Mouse (Mus musculus) testis, adult 2 months (tissue): ENCODE measurements around the gene Syne1. TPM values are rescaled to one million over a fixed set of nuclear protein-coding genes. Genes with fewer than 3 reads are reported as not detected.

Source experiments
- H3K27ac ChIP-seq: fragments of 200-500 bp; 2 replicates; pipeline ENCODE4 v1.5.1; 2012; ENCODE audit warnings: low read depth, low read length; ENCODE audit not compliant: control insufficient read depth, insufficient read depth
- H3K27me3 ChIP-seq: fragments of 200-500 bp; 2 replicates; pipeline ENCODE4 v1.6.1; 2012; ENCODE audit warnings: mild to moderate bottlenecking, low read length, moderate library complexity; ENCODE audit not compliant: control insufficient read depth, insufficient read depth
- H3K36me3 ChIP-seq: fragments of 200-500 bp; 2 replicates; pipeline ENCODE4 v1.6.1; 2012; ENCODE audit warnings: mild to moderate bottlenecking, low read length; ENCODE audit not compliant: control insufficient read depth, insufficient read depth
- H3K4me1 ChIP-seq: fragments of 200-500 bp; 2 replicates; pipeline ENCODE4 v1.6.1; 2012; ENCODE audit warnings: low read length; ENCODE audit not compliant: control insufficient read depth, insufficient read depth
- H3K4me3 ChIP-seq: fragments of 200-500 bp; 2 replicates; pipeline ENCODE4 v1.5.1; 2012; ENCODE audit warnings: low read depth, mild to moderate bottlenecking, low read length, moderate library complexity, mixed read lengths; ENCODE audit not compliant: control insufficient read depth
- CTCF ChIP-seq: fragments of 200-500 bp; IDR thresholded peaks from 2 replicates; pipeline ENCODE4 v1.5.1; 2012; ENCODE audit warnings: low read depth, mild to moderate bottlenecking, inconsistent platforms, low read length, moderate library complexity; ENCODE audit not compliant: control insufficient read depth, insufficient read depth, insufficient replicate concordance
- POLR2A ChIP-seq: fragments of 200-500 bp; IDR thresholded peaks from 2 replicates; pipeline ENCODE4 v1.6.1; 2012; ENCODE audit warnings: low read depth, mild to moderate bottlenecking, inconsistent platforms, low read length, moderate library complexity; ENCODE audit not compliant: control insufficient read depth
- polyA plus RNA-seq: library from polyadenylated mRNA; depleted of rRNA; stranded (reverse); fragments of >200 nt; gene quantifications from 2 replicates; pipeline ENCODE4 v1.2.3, GENCODE M21; 2012

Syne1 gene
- polyA plus RNA-seq, 1 experiment, result 2.4 TPM

- Histone ChIP-seq H3K36me3 (no peaks in the 10 kb centered on the region), H3K27me3 (no peaks in the 10 kb centered on the region), H3K4me1 (no peaks in the 10 kb centered on the region), H3K4me3 (no peak overlapping the region), H3K27ac (no peak overlapping the region)
- TF ChIP-seq CTCF (no peak), POLR2A (no peak)
These were observed 411.9 kb downstream of the Syne1 start for GRCm38 (mm10) chr10:5139246-5139931.

- TF ChIP-seq POLR2A (no peak), CTCF (no peak)
- H3K27me3 ChIP-seq, result no peaks in the 10 kb centered on the region
- H3K4me1 ChIP-seq, result no peaks in the 10 kb centered on the region
- H3K27ac ChIP-seq, result no peak overlapping the region
- no peak overlapping the region for H3K4me3 ChIP-seq
- H3K36me3 ChIP-seq, result no peaks in the 10 kb centered on the region
These were observed 419.2 kb downstream of the Syne1 start for GRCm38 (mm10) chr10:5132050-5132449.

GRCm38 (mm10) chr10:5130495-5130894 lies 420.8 kb downstream of the Syne1 start:
- no peaks in the 10 kb centered on the region for H3K36me3 ChIP-seq
- no peak overlapping the region for H3K4me3 ChIP-seq
- H3K27ac ChIP-seq, result no peak overlapping the region
- TF ChIP-seq POLR2A (no peak), CTCF (no peak)
- no peaks in the 10 kb centered on the region for H3K4me1 ChIP-seq
- no peaks in the 10 kb centered on the region for H3K27me3 ChIP-seq

- Histone ChIP-seq H3K27ac (no peak overlapping the region), H3K27me3 (no peaks in the 10 kb centered on the region), H3K4me1 (no peaks in the 10 kb centered on the region), H3K36me3 (no peaks in the 10 kb centered on the region), H3K4me3 (no peak overlapping the region)
- no peak for TF ChIP-seq CTCF
- TF ChIP-seq POLR2A, result no peak
These were observed 426.5 kb downstream of the Syne1 start for GRCm38 (mm10) chr10:5124757-5125156.

- Histone ChIP-seq H3K4me1 (no peaks in the 10 kb centered on the region), H3K36me3 (no peaks in the 10 kb centered on the region), H3K27me3 (no peaks in the 10 kb centered on the region), H3K4me3 (no peak overlapping the region), H3K27ac (no peak overlapping the region)
- no peak for TF ChIP-seq CTCF
- no peak for TF ChIP-seq POLR2A
These were observed 434.6 kb downstream of the Syne1 start for GRCm38 (mm10) chr10:5116720-5117119.

GRCm38 (mm10) chr10:5116155-5116554 lies 435.1 kb downstream of the Syne1 start:
- TF ChIP-seq CTCF (no peak), POLR2A (no peak)
- no peak overlapping the region for H3K4me3 ChIP-seq
- H3K4me1 ChIP-seq, result no peaks in the 10 kb centered on the region
- H3K27ac ChIP-seq, result no peak overlapping the region
- H3K36me3 ChIP-seq, result no peaks in the 10 kb centered on the region
- no peaks in the 10 kb centered on the region for H3K27me3 ChIP-seq

GRCm38 (mm10) chr10:5110773-5111172 lies 440.5 kb downstream of the Syne1 start:
- Histone ChIP-seq H3K27me3 (no peaks in the 10 kb centered on the region), H3K36me3 (no peaks in the 10 kb centered on the region)

More at GRCm38 (mm10) chr10:5110773-5111172, 440.5 kb downstream of the Syne1 start:
- H3K4me3 ChIP-seq, result no peak overlapping the region
- H3K4me1 ChIP-seq, result no peaks in the 10 kb centered on the region
- no peak overlapping the region for H3K27ac ChIP-seq
- TF ChIP-seq POLR2A (no peak), CTCF (no peak)
